Mouse (Mus musculus): ENCODE results near the gene Spta1. TPM values are rescaled to one million over a fixed set of nuclear protein-coding genes. Genes with fewer than 3 reads are reported as not detected.

Spta1 gene
- total and polyA plus RNA-seq, 3 experiments, result 39.1 to 98.0 (median 46.1) TPM

DNA sequence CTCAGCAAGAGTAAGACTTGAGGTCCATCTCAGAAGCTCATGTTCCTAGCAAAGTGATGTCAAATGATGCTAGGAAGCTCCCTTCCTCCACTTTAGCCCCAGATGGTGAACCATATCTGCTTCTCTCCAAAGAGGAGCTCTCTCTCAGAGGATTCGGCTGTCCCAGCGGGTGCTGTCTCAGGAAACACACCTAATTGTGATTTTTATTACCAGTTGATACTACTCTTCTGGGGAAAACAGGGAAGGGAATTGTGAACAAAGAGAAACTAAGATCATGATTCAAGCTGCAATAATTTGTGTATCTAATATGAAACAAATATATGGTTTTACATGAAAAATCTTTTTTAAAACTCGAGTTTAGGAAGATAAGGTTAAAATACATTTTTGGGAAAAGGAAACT lies 79.4 kb downstream of the Spta1 start, which contains the start of gene Olfr419:
Olfr419 (minus strand) TSS at position 101 of the 400 bp plus-strand sequence.
- TF ChIP-seq UBTF (IDR thresholded peaks at IDR 0.05; ENCODE audit: borderline replicate concordance, insufficient read depth, low read depth, low read length) (no peak), POLR2AphosphoS5 (IDR thresholded peaks at IDR 0.05; ENCODE audit: borderline replicate concordance, low read depth, low read length) (no peak), RCOR1 (IDR thresholded peaks at IDR 0.05; ENCODE audit: low read depth, low read length) (no peak), HCFC1 (IDR thresholded peaks at IDR 0.05; ENCODE audit: low read depth, low read length) (no peak), TCF12 (IDR thresholded peaks at IDR 0.05; ENCODE audit: low read depth, low read length) (no peak), MAX (IDR thresholded peaks at IDR 0.05; ENCODE audit: low read length) (no peak), POLR2A (IDR thresholded peaks at IDR 0.05; ENCODE audit: control insufficient read depth in 1 of 2, insufficient read depth in 1 of 2, low read depth in 1 of 2, low read length in 2 of 2, poor library complexity in 1 of 2) (no peak), ZNF384 (IDR thresholded peaks at IDR 0.05; ENCODE audit: low read depth, low read length) (no peak), GABPA (IDR thresholded peaks at IDR 0.05; ENCODE audit: low read depth, low read length) (no peak), MYC (IDR thresholded peaks at IDR 0.05; ENCODE audit: low read depth, low read length) (no peak), USF1 (IDR thresholded peaks at IDR 0.05; ENCODE audit: low read depth, low read length) (no peak), CTCF (IDR thresholded peaks at IDR 0.05 in 2 of 3, conservative IDR thresholded peaks at IDR 0.05 in 1 of 3; ENCODE audit: control insufficient read depth in 1 of 3, insufficient read depth in 1 of 3, low read depth in 2 of 3, low read length in 3 of 3, poor library complexity in 1 of 3, severe bottlenecking in 1 of 3) (no peak), CHD1 (IDR thresholded peaks at IDR 0.05; ENCODE audit: low read depth, low read length) (no peak), MAFK (IDR thresholded peaks at IDR 0.05; ENCODE audit: borderline replicate concordance, low read depth, low read length) (no peak), CHD2 (IDR thresholded peaks at IDR 0.05; ENCODE audit: low read length) (no peak), GATA1 (IDR thresholded peaks at IDR 0.05; ENCODE audit: low read depth, low read length) (no peak), NELFE (IDR thresholded peaks at IDR 0.05; ENCODE audit: low read depth, low read length) (no peak), MYB (IDR thresholded peaks at IDR 0.05; ENCODE audit: low read depth, low read length) (no peak)
- Histone ChIP-seq H3K4me3 (ENCODE audit: control insufficient read depth in 1 of 2, insufficient read depth in 1 of 2, low read depth in 2 of 2, low read length in 2 of 2) (no peak within 1 kb of the TSS), H3K27ac (ENCODE audit: control insufficient read depth, low read depth, low read length) (no peak within 1 kb of the TSS), H3K79me2 (ENCODE audit: control insufficient read depth, insufficient read depth, low read length, poor library complexity) (no peaks in the 10 kb centered on the region), H3K27me3 (ENCODE audit: control insufficient read depth in 1 of 2, insufficient read depth in 2 of 2, low read length in 2 of 2) (no peaks in the 10 kb centered on the region), H3K9me3 (replicated peaks; ENCODE audit: insufficient read depth, low read length) (no peaks in the 10 kb centered on the region), H3K4me1 (ENCODE audit: control insufficient read depth in 1 of 2, insufficient read depth in 2 of 2, low read length in 2 of 2) (no peaks in the 10 kb centered on the region), H3K9ac (ENCODE audit: control insufficient read depth, low read depth, low read length, poor library complexity, severe bottlenecking) (no peak within 1 kb of the TSS), H3K36me3 (ENCODE audit: control insufficient read depth in 1 of 2, insufficient read depth in 2 of 2, low read length in 2 of 2) (peaks cover 0 to 33% of the 10 kb centered on the region in 2 experiments; a peak in 2 of 4 replicates)
- no peak for DNase-seq (ENCODE audit: low read depth, low spot score)

GRCm38 (mm10) chr1:174267816-174268215 lies 95.2 kb downstream of the Spta1 start:
- Histone ChIP-seq H3K9ac (ENCODE audit: control insufficient read depth, low read depth, low read length, poor library complexity, severe bottlenecking) (no peak overlapping the region), H3K27ac (ENCODE audit: control insufficient read depth, low read depth, low read length) (no peak overlapping the region), H3K36me3 (ENCODE audit: control insufficient read depth in 1 of 2, insufficient read depth in 2 of 2, low read length in 2 of 2) (peaks cover 0 to 4% of the 10 kb centered on the region in 2 experiments; a peak in 2 of 4 replicates), H3K4me1 (ENCODE audit: control insufficient read depth in 1 of 2, insufficient read depth in 2 of 2, low read length in 2 of 2) (peaks cover 3 to 7% of the 10 kb centered on the region in 2 experiments; a peak in 3 of 4 replicates), H3K9me3 (replicated peaks; ENCODE audit: insufficient read depth, low read length) (no peaks in the 10 kb centered on the region), H3K27me3 (ENCODE audit: control insufficient read depth in 1 of 2, insufficient read depth in 2 of 2, low read length in 2 of 2) (no peaks in the 10 kb centered on the region), H3K79me2 (ENCODE audit: control insufficient read depth, insufficient read depth, low read length, poor library complexity) (no peaks in the 10 kb centered on the region), H3K4me3 (ENCODE audit: control insufficient read depth in 1 of 2, insufficient read depth in 1 of 2, low read depth in 2 of 2, low read length in 2 of 2) (no peak overlapping the region)
- DNase-seq (ENCODE audit: low read depth, low spot score), result no peak
- TF ChIP-seq MEF2A (IDR thresholded peaks at IDR 0.05; ENCODE audit: extremely low read depth, insufficient replicate concordance, low read depth, low read length, poor library complexity, severe bottlenecking), result no peak
- TF ChIP-seq RCOR1 (IDR thresholded peaks at IDR 0.05; ENCODE audit: low read depth, low read length), result no peak
- TF ChIP-seq JUND (IDR thresholded peaks at IDR 0.05; ENCODE audit: low read depth, low read length), result no peak
- TF ChIP-seq MAFK (IDR thresholded peaks at IDR 0.05; ENCODE audit: borderline replicate concordance, low read depth, low read length), result no peak

All from MEL (cell line).